Mouse (Mus musculus) limb, embryonic 13.5 days (tissue): Measurements from ENCODE around the gene Snrnp70. TPM values are rescaled to one million over a fixed set of nuclear protein-coding genes. Genes with fewer than 3 reads are reported as not detected.
"Not testable (repeated sequence)": the region's sequence is repeated elsewhere in the genome, so short reads cannot be mapped to it uniquely, and the experiment has no call there.

Experiments
- ATAC-seq: fragments of 200-750 bp; cut with Nextera tagmentation; 2 replicates; pipeline ENCODE4 v1.8.0; 2017; ENCODE audit warnings: low read depth, moderate number of reproducible peaks, moderate TSS enrichment; ENCODE audit not compliant: low FRiP score
- H3K27ac ChIP-seq: fragments of 300-500 bp; sonication (generic); 2 replicates; pipeline ENCODE4 v1.5.1; 2015; ENCODE audit warnings: inconsistent platforms, mild to moderate bottlenecking, moderate library complexity
- H3K27me3 ChIP-seq: fragments of 300-500 bp; sonication (generic); 2 replicates; pipeline ENCODE4 v1.6.1; 2015; ENCODE audit warnings: mild to moderate bottlenecking, inconsistent platforms
- H3K36me3 ChIP-seq: fragments of 300-500 bp; sonication (generic); 2 replicates; pipeline ENCODE4 v1.6.1; 2015; ENCODE audit warnings: inconsistent platforms, mild to moderate bottlenecking, moderate library complexity
- H3K4me1 ChIP-seq: fragments of 300-500 bp; sonication (generic); 2 replicates; pipeline ENCODE4 v1.6.1; 2015; ENCODE audit warnings: inconsistent platforms
- H3K4me2 ChIP-seq: fragments of 300-500 bp; sonication (generic); replicated peaks from 2 replicates; pipeline ENCODE4 v1.6.1; 2015; ENCODE audit warnings: inconsistent platforms, mild to moderate bottlenecking, moderate library complexity
- H3K4me3 ChIP-seq: fragments of 300-500 bp; sonication (generic); 2 replicates; pipeline ENCODE4 v1.5.1; 2015; ENCODE audit warnings: moderate library complexity, mild to moderate bottlenecking, inconsistent platforms
- H3K9ac ChIP-seq: fragments of 300-500 bp; sonication (generic); 2 replicates; pipeline ENCODE4 v1.6.1; 2015; ENCODE audit warnings: mild to moderate bottlenecking, inconsistent platforms
- H3K9me3 ChIP-seq: fragments of 300-500 bp; sonication (generic); 2 replicates; pipeline ENCODE4 v1.6.1; 2016; ENCODE audit warnings: inconsistent platforms
- WGBS: fragments of 180-500 bp; shearing (Covaris S2); methylation state at CpG from one replicate; pipeline ENCODE4 v1.1.7; 2015; 5-methylcytosine and 5-hydroxymethylcytosine counted together
- polyA plus RNA-seq: library from polyadenylated mRNA; unstranded; fragments of >200 nt; fragmentation: Nextera tagmentation; extraction: Ambion mirVana; gene quantifications from 2 replicates; pipeline ENCODE4 v1.2.1, GENCODE M21; 2015

Snrnp70 gene
- polyA plus RNA-seq, 1 experiment from 2014 or later, result 262 TPM

DNA sequence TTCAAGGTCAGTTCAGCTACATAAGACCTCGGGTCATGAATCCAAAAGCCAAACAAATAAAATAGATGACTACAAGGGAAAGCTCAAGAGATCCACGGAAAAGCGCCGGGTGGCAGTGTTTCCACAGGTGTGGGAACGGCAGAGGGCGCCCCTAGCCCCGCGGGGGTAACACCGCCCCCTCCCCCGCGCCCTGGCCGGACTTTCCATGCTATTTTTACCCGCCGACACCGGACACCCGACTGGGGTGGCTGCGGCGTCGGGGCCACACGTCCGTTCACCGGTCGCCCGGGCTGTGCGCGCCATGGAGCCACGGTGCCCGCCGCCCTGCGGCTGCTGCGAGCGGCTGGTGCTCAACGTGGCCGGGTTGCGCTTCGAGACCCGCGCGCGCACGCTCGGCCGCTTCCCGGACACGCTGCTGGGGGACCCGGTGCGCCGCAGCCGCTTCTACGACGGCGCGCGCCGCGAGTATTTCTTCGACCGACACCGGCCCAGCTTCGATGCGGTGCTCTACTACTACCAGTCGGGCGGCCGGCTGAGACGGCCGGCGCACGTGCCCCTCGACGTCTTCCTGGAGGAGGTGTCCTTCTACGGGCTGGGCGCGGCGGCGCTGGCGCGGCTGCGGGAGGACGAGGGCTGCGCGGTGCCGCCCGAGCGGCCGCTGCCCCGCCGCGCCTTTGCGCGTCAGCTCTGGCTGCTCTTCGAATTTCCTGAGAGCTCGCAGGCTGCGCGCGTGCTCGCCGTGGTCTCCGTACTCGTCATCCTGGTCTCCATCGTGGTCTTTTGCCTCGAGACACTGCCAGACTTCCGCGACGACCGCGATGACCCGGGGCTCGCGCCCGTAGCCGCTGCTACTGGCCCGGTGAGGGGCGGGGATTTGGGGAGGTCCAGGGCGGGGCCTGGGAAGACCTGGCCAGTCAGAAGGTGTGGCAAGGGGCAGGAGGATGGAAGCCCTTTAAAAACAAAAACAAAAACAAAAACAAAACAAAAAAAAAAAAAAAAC lies 10.9 kb upstream of the Snrnp70 start:
- no peak overlapping the region for H3K27ac ChIP-seq
- H3K9me3 ChIP-seq, result no peaks in the 10 kb centered on the region
- WGBS, result 2% methylated on average over 113 of the region's 114 CpGs
- peak overlapping the region; percentile 57 for H3K9ac ChIP-seq
- peaks cover 17% of the 10 kb centered on the region for H3K4me1 ChIP-seq
- peaks cover 68% of the 10 kb centered on the region for H3K27me3 ChIP-seq
- no peak; the same call in 1 of the 2 replicates for ATAC-seq
- no peaks in the 10 kb centered on the region for H3K36me3 ChIP-seq
- peak overlapping the region; percentile 72 for H3K4me2 ChIP-seq
- H3K4me3 ChIP-seq, result peak overlapping the region; percentile 48

DNA sequence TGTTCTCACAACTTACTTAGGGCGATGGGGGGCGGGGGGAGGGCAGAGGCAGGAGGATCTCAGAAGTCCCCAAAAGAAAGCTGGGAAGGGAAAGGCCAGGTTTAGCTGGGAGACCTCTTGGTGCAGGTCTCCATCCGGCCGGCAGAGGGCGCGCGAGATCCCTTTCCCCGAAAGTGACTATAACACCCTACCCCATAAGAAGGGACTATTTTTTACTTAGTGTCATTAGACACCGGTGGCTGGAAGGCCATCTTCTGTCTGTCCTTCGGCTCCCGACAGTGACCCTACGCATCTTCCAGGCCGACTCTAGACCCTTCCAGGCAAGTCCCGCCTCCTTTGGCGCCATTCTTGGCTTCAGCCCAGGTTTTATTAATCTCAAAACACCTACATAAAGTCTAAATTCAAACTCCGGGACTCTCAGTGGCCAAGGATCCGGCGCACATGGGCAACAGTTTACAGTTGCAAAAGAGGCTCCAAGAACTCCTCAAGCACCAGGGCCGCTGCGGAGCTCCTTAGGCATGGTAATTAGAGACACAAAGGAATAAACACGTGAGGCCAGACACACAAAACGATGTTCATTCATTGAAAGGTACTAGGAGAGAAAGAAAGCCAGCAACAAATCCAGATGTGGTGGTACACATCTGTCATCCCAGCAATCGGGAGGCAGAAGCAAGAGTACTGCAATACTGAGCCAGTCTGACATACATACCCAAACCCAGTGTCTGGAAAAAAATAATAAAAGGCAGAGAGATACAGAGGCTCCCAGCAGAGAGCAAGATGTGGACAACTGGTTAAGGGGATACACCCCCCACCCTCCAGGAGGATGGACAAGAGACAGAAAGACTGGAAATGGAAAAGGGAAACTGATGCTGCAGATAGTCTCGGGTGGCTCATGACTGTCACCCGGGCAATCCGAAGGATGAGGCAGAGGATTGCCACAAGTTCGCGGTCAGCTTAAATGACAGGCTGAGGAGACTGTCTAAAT lies 9.8 kb upstream of the Snrnp70 start, which contains the start of gene Kcna7:
Gene Kcna7, plus strand, starts transcription at position 563 of the 985 bp plus-strand sequence.
- Histone ChIP-seq H3K36me3 (no peaks in the 10 kb centered on the region), H3K9ac (peak within 1 kb of the TSS; percentile 57), H3K9me3 (no peaks in the 10 kb centered on the region), H3K27ac (no peak within 1 kb of the TSS), H3K27me3 (peaks cover 57% of the 10 kb centered on the region), H3K4me3 (peak within 1 kb of the TSS; percentile 48), H3K4me1 (peaks cover 17% of the 10 kb centered on the region), H3K4me2 (peak within 1 kb of the TSS; percentile 72)
- WGBS, result 12% methylated on average over 28 of the region's 28 CpGs
- 0 out of 2 replicates have a peak, but pooled peaks have one; percentile 25 for ATAC-seq

DNA sequence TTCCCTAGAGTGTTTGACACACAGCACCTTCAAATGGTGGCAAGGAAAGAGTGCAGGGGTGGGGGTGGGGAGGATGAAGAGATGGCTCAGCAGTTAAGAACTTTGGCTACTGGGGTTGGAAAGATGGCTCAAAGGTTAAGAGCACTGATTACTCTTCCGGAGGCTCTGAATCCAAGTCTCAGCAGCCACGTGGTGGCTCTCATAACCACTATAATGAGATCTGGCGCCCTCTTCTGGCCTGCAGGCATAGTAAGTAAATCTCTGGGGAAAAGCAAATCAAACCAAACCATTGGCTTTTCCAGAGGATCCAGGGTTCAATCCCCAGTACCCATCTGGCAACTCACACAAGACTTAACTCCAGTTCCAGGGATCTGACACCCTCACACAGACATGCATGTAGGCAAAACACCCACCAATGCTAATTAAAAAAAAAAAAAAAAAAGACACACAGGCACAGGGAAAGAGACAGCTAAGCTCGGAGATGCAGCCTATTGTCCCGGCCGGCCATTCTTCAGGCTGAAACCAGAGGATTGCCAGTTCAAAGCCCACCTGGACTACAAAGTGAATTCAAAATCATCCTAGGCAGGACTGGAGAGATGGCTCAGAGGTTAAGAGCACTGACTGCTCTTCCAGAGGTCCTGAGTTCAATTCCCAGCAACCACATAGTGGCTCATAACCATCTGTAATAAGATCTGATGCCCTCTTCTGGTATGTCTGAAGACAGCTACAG lies 8.2 kb upstream of the Snrnp70 start:
- H3K27ac ChIP-seq, result no peak overlapping the region
- H3K9me3 ChIP-seq, result no peaks in the 10 kb centered on the region
- no peak overlapping the region for H3K4me2 ChIP-seq
- ATAC-seq, result no peak
- WGBS, result 48% methylated on average over 6 of the region's 6 CpGs
- no peak overlapping the region for H3K9ac ChIP-seq
- no peaks in the 10 kb centered on the region for H3K36me3 ChIP-seq
- H3K27me3 ChIP-seq, result peaks cover 41% of the 10 kb centered on the region
- H3K4me3 ChIP-seq, result no peak overlapping the region
- peaks cover 17% of the 10 kb centered on the region for H3K4me1 ChIP-seq

DNA sequence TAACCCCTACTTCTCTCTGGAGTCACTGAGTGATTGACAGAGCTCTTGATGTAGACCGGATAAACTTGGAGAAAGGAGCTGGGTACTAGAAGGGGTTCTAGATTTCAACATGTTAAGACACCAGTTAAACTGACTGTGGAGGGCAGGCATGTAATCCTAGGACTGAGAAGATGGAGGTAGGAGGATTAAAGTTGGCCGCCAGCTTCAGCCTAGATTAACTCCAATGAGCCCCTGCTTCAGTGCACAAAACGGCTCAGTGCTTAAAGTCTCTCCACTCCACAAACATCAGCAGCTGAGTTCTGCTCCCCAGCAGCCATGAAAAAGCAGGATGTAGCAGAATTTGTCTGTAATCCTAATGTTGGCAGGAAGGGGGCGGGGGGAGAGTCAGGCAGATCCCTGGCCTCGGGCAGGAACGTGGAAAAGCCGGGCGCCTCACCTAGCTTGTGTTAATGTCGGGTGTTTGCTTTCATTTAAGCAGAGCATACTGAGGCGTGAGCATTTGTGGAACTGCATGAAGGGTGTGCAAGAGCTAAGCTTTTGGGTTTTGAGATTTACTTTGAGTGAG lies 6.1 kb upstream of the Snrnp70 start:
- H3K9ac ChIP-seq, result no peak overlapping the region
- peaks cover 20% of the 10 kb centered on the region for H3K27me3 ChIP-seq
- H3K36me3 ChIP-seq, result no peaks in the 10 kb centered on the region
- no peak overlapping the region for H3K4me2 ChIP-seq
- ATAC-seq, result no peak
- no peaks in the 10 kb centered on the region for H3K9me3 ChIP-seq
- H3K27ac ChIP-seq, result no peak overlapping the region
- WGBS, result 58% methylated on average over 10 of the region's 10 CpGs
- H3K4me1 ChIP-seq, result peaks cover 14% of the 10 kb centered on the region
- H3K4me3 ChIP-seq, result no peak overlapping the region

DNA sequence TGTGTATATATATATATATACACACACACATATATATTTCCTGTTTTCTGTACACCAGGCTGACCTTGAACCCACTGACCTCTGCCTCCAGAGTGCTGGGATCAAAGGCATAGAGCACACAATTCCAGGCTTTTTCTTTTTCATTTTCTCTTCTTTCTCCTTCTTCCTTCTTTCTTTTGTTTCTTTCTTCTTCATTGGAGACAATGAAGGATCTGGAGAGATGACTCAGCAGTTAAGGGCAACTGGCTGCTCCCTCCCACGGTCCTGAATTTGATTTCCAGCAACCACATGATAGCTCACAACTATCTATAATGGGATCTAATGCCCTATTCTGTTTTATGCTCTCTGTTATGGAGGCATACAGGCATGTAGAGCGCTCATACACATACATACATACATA lies 1.2 kb upstream of the Snrnp70 start:
- WGBS, result 88% methylated on average over 2 of the region's 2 CpGs
- ATAC-seq, result no peak
- H3K4me1 ChIP-seq, result peaks cover 16% of the 10 kb centered on the region
- H3K4me2 ChIP-seq, result no peak overlapping the region
- no peak overlapping the region for H3K27ac ChIP-seq
- H3K36me3 ChIP-seq, result peaks cover 10% of the 10 kb centered on the region
- H3K9me3 ChIP-seq, result no peaks in the 10 kb centered on the region
- no peaks in the 10 kb centered on the region for H3K27me3 ChIP-seq
- no peak overlapping the region for H3K4me3 ChIP-seq
- H3K9ac ChIP-seq, result no peak overlapping the region

DNA sequence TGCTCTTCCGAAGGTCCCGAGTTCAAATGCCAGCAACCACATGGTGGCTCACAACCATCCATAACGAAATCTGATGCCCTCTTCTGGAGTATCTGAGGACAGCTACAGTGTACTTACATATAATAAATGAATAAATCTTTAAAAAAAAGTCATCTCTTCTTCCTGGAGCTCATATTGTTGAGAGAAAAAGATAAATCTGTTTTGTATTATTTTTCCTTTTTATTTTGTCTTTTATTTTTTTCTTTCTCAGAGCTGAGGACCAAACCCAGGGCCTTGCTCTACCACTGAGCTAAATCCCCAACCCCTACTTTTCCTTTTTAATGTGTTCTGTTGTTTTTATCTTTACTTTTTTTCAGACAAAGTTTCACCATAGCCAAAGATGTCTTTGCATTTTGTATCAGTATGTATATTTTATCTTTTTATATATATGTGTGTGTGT lies 814 bp upstream of the Snrnp70 start:
- H3K36me3 ChIP-seq, result peaks cover 14% of the 10 kb centered on the region
- ATAC-seq, H3K27me3 ChIP-seq, H3K9me3 ChIP-seq: not testable (repeated sequence)
- H3K9ac ChIP-seq, result peak overlapping the region; percentile 62; the same call in 1 of the 2 replicates
- H3K4me2 ChIP-seq, result peak overlapping the region; percentile 63
- H3K27ac ChIP-seq, result peak overlapping the region; percentile 75; the same call in 1 of the 2 replicates
- 4% methylated on average over 3 of the region's 3 CpGs for WGBS
- peak overlapping the region; percentile 76 for H3K4me3 ChIP-seq
- peaks cover 16% of the 10 kb centered on the region for H3K4me1 ChIP-seq

DNA sequence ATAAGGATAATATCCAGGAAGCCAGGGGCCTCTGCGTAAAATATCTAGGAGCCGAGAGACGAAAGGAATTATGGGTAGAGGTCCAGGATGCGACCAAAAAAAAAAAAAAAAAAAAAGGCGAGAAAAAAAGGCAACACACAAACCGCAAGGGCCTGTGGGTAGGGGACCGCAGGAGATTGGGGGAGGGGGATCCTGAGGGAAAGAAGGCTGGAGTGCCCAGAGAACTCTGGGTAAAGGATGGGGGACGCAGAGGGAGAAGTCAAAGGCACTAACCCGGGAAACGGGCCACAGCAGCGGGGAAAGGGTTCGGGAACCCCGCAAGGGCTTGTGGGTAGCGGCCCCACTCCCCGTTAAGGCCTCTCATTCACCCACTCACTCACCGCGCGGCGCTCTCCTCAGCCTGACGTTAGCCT lies 407 bp downstream of the Snrnp70 start:
- H3K27me3 ChIP-seq, result no peaks in the 10 kb centered on the region
- peak overlapping the region; percentile 90 for H3K9ac ChIP-seq
- peak overlapping the region; percentile 99 for H3K27ac ChIP-seq
- H3K4me3 ChIP-seq, result peak overlapping the region; percentile 76
- peak; percentile 76 for ATAC-seq
- peak overlapping the region; percentile 100 for H3K4me2 ChIP-seq
- H3K36me3 ChIP-seq, result peaks cover 25% of the 10 kb centered on the region
- H3K9me3 ChIP-seq, result no peaks in the 10 kb centered on the region
- whole genome bisulfite sequencing, result under 1% methylated on average over 18 of the region's 20 CpGs
- peaks cover 16% of the 10 kb centered on the region for H3K4me1 ChIP-seq

DNA sequence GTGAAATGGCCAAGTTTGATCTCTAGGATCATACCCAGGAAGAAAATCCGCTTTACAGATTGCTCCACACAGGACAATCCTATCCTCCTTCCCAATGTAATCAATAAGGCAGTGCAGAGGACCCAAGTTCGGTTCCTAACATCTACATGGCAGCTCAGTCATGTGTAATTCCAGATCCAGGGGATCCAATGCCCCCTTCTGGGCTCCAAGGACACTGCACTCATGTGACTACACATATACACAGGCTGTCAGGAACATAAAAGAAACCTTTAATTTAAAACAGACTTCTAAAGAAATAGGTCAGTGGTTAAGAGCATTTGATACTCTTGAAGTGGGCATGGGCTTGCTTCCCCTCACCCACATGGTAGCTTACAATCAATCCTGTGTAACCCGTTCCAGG lies 9.5 kb downstream of the Snrnp70 start:
- H3K9me3 ChIP-seq, result no peaks in the 10 kb centered on the region
- H3K27ac ChIP-seq, result no peak overlapping the region
- H3K4me2 ChIP-seq, result no peak overlapping the region
- 81% methylated on average over 3 of the region's 3 CpGs for WGBS
- no peak for ATAC-seq
- H3K4me3 ChIP-seq, result no peak overlapping the region
- peaks cover 98% of the 10 kb centered on the region for H3K36me3 ChIP-seq
- no peak overlapping the region for H3K9ac ChIP-seq
- H3K4me1 ChIP-seq, result no peaks in the 10 kb centered on the region
- no peaks in the 10 kb centered on the region for H3K27me3 ChIP-seq

DNA sequence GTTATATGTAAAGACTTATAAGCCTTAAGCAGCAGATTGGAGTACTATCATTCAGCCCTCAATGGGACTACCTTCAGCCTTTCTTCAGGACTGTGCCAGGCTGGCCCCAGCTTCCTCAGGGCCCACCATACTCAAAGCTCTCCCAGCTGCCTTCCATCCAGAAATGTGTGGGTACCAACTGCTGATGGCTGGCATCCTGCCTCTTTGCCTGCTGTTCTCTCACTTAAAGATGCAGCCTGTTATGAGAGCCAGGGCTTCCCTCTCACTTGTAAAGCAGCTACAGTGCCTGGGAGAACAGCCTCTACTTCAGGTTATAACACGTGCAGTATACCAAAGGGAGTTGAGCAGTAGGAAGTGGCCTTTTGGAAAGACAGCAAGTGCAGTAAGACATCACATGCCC lies 19.5 kb downstream of the Snrnp70 start:
- Histone ChIP-seq H3K9ac (no peak overlapping the region), H3K4me3 (no peak overlapping the region), H3K27ac (no peak overlapping the region), H3K4me1 (peaks cover 4% of the 10 kb centered on the region; the same call in 1 of the 2 replicates), H3K27me3 (no peaks in the 10 kb centered on the region), H3K36me3 (peaks cover 89% of the 10 kb centered on the region), H3K4me2 (no peak overlapping the region), H3K9me3 (no peaks in the 10 kb centered on the region)
- no peak for ATAC-seq
- whole genome bisulfite sequencing, result 96% methylated on average over 1 of the region's 1 CpGs

DNA sequence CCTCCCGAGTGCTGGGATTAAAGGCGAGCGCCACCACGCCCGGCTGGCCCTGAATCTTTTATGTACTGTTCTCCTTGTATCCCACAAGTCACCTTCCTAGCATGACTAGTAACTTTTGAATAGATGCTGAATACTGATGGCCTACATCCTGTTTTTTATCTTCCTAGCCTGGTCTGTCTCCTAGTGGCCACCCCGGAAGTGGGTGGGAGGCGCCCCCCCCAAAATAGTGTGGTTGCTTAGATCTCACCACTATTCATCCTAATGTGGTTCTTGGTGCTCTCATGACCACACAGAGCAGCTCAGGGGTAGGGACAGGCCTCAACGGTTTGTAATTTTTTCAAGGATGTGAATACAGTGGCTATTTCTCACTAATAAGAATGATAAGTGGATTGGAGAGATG lies 20.9 kb downstream of the Snrnp70 start:
- Histone ChIP-seq H3K9ac (no peak overlapping the region), H3K9me3 (no peaks in the 10 kb centered on the region), H3K4me1 (peaks cover 16% of the 10 kb centered on the region), H3K36me3 (peaks cover 75% of the 10 kb centered on the region), H3K27ac (no peak overlapping the region), H3K4me3 (no peak overlapping the region), H3K27me3 (peaks cover 6% of the 10 kb centered on the region), H3K4me2 (no peak overlapping the region)
- ATAC-seq, result no peak
- WGBS, result 92% methylated on average over 8 of the region's 8 CpGs

DNA sequence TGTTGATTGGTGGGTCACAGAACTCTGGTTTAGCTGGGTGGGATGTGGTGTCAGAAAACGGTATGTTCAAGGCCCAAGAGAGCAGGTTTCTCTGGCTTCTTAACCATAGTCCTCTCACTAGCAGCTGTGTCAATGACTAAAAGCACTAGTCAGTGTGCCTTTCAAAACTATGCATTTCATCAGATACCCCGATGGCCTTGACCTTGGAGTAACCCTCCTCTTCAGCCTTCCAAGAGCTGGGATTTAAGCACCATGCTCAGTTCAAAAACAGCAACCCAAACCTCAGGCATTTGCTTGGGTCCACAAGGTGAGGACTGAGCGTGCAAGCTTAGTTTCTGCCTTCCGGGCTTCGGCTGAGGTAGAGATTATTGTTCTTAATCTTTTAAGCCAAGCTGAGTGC lies 23.2 kb downstream of the Snrnp70 start:
- ATAC-seq, result no peak
- peaks cover 24% of the 10 kb centered on the region for H3K27me3 ChIP-seq
- H3K4me3 ChIP-seq, result no peak overlapping the region
- H3K4me2 ChIP-seq, result no peak overlapping the region
- peaks cover 24% of the 10 kb centered on the region for H3K4me1 ChIP-seq
- no peak overlapping the region for H3K27ac ChIP-seq
- no peaks in the 10 kb centered on the region for H3K9me3 ChIP-seq
- peaks cover 52% of the 10 kb centered on the region for H3K36me3 ChIP-seq
- WGBS, result 86% methylated on average over 5 of the region's 5 CpGs
- H3K9ac ChIP-seq, result no peak overlapping the region
